Mouse (Mus musculus) thymus, adult 2 months (tissue): ENCODE data around the gene Mdga1. TPM values are rescaled to one million over a fixed set of nuclear protein-coding genes. Genes with fewer than 3 reads are reported as not detected.

Source experiments
- DNase-seq: peaks from one replicate; pipeline ENCODE4 v3.0.0; 2021
- H3K27ac ChIP-seq: fragments of 200-500 bp; 2 replicates; pipeline ENCODE4 v1.5.1; 2012; ENCODE audit warnings: low read length, control low read depth; ENCODE audit not compliant: control insufficient read depth, insufficient read depth
- H3K27me3 ChIP-seq: fragments of 200-500 bp; 2 replicates; pipeline ENCODE4 v1.6.1; 2012; ENCODE audit warnings: mild to moderate bottlenecking, low read length, moderate library complexity, mixed read lengths; ENCODE audit not compliant: control insufficient read depth, insufficient read depth
- H3K36me3 ChIP-seq: fragments of 200-500 bp; 2 replicates; pipeline ENCODE4 v1.6.1; 2012; ENCODE audit warnings: mild to moderate bottlenecking, low read length, moderate library complexity; ENCODE audit not compliant: control insufficient read depth, insufficient read depth
- H3K4me1 ChIP-seq: fragments of 200-500 bp; replicated peaks from 2 replicates; pipeline ENCODE4 v1.6.1; 2012; ENCODE audit warnings: low read length; ENCODE audit not compliant: control insufficient read depth, insufficient read depth
- H3K4me3 ChIP-seq: fragments of 200-500 bp; 2 replicates; pipeline ENCODE4 v1.5.1; 2012; ENCODE audit warnings: mild to moderate bottlenecking, low read length, control low read depth, moderate library complexity; ENCODE audit not compliant: control insufficient read depth, insufficient read depth
- CTCF ChIP-seq: fragments of 200-500 bp; IDR thresholded peaks from 2 replicates; pipeline ENCODE4 v1.5.1; 2012; ENCODE audit warnings: mild to moderate bottlenecking, control low read depth, low read length, moderate library complexity, borderline replicate concordance; ENCODE audit not compliant: control insufficient read depth, poor library complexity, insufficient read depth; ENCODE audit errors: extremely low read depth
- POLR2A ChIP-seq: fragments of 200-500 bp; IDR thresholded peaks from 2 replicates; pipeline ENCODE4 v1.6.1; 2012; ENCODE audit warnings: mild to moderate bottlenecking, low read length, control low read depth, moderate library complexity; ENCODE audit not compliant: control insufficient read depth, poor library complexity, insufficient read depth; ENCODE audit errors: extremely low read depth
- WGBS: fragments of 180-500 bp; shearing (Covaris S2); methylation state at CpG from one replicate; pipeline ENCODE4 v1.1.7; 2018; 5-methylcytosine and 5-hydroxymethylcytosine counted together
- polyA plus RNA-seq: library from polyadenylated mRNA; depleted of rRNA; stranded (reverse); fragments of >200 nt; gene quantifications from 2 replicates; pipeline ENCODE4 v1.2.3, GENCODE M21; 2012; rRNA removed

Mdga1 gene
- polyA plus RNA-seq = 11.8 and 16.1 TPM in 2 replicates

- H3K36me3 ChIP-seq = no peaks in the 10 kb centered on the region
- TF ChIP-seq CTCF (no peak), POLR2A (no peak)
- DNase-seq = no peak
- no peak within 1 kb of the TSS for H3K4me3 ChIP-seq
- H3K27me3 ChIP-seq = no peaks in the 10 kb centered on the region
- 92% methylated on average over 7 of the region's 7 CpGs for WGBS
- H3K4me1 ChIP-seq = peaks cover 12% of the 10 kb centered on the region
- H3K27ac ChIP-seq = no peak within 1 kb of the TSS
Measured at GRCm38 (mm10) chr17:29970037-29970555, at the start of gene Mdga1. Mdga1 (minus strand) TSS chr17:29970087.

- Histone ChIP-seq H3K27me3 (no peaks in the 10 kb centered on the region), H3K27ac (no peak overlapping the region), H3K4me3 (no peak overlapping the region), H3K36me3 (no peaks in the 10 kb centered on the region), H3K4me1 (no peaks in the 10 kb centered on the region; the same call in none of the 2 replicates)
- TF ChIP-seq CTCF = no peak
- TF ChIP-seq POLR2A = no peak
- no peak for DNase-seq
- WGBS = 91% methylated on average over 12 of the region's 12 CpGs
Measured at GRCm38 (mm10) chr17:30018927-30019610, 49.2 kb upstream of the Mdga1 start.

- 98% methylated on average over 4 of the region's 4 CpGs for WGBS
- DNase-seq = no peak
- Histone ChIP-seq H3K4me1 (no peaks in the 10 kb centered on the region; the same call in none of the 2 replicates), H3K36me3 (no peaks in the 10 kb centered on the region), H3K27me3 (no peaks in the 10 kb centered on the region), H3K27ac (no peak overlapping the region), H3K4me3 (no peak overlapping the region)
- TF ChIP-seq CTCF (no peak), POLR2A (no peak)
Measured at GRCm38 (mm10) chr17:30014660-30015059, 44.8 kb upstream of the Mdga1 start.

- no peak overlapping the region for H3K27ac ChIP-seq
- H3K36me3 ChIP-seq = no peaks in the 10 kb centered on the region
- no peak for DNase-seq
- H3K4me1 ChIP-seq = peaks cover 19% of the 10 kb centered on the region
- TF ChIP-seq POLR2A = no peak
- no peak for TF ChIP-seq CTCF
- no peak overlapping the region for H3K4me3 ChIP-seq
- H3K27me3 ChIP-seq = no peaks in the 10 kb centered on the region
Measured at GRCm38 (mm10) chr17:30008392-30008791, 38.5 kb upstream of the Mdga1 start.

GRCm38 (mm10) chr17:30007883-30008282 is 38.0 kb upstream of the Mdga1 start:
- no peak for DNase-seq
- WGBS = 87% methylated on average over 6 of the region's 6 CpGs
- Histone ChIP-seq H3K27me3 (no peaks in the 10 kb centered on the region), H3K4me1 (peaks cover 19% of the 10 kb centered on the region), H3K36me3 (no peaks in the 10 kb centered on the region), H3K27ac (no peak overlapping the region), H3K4me3 (no peak overlapping the region)
- TF ChIP-seq POLR2A (no peak), CTCF (no peak)

- Histone ChIP-seq H3K36me3 (no peaks in the 10 kb centered on the region), H3K4me3 (no peak overlapping the region), H3K27me3 (no peaks in the 10 kb centered on the region), H3K27ac (no peak overlapping the region), H3K4me1 (peaks cover 19% of the 10 kb centered on the region)
- 97% methylated on average over 2 of the region's 2 CpGs for WGBS
- no peak for DNase-seq
- TF ChIP-seq POLR2A (no peak), CTCF (no peak)
Measured at GRCm38 (mm10) chr17:30006877-30007276, 37.0 kb upstream of the Mdga1 start.

- Histone ChIP-seq H3K36me3 (no peaks in the 10 kb centered on the region), H3K27ac (no peak overlapping the region), H3K27me3 (no peaks in the 10 kb centered on the region), H3K4me1 (peaks cover 19% of the 10 kb centered on the region), H3K4me3 (peak overlapping the region; percentile 78)
- TF ChIP-seq POLR2A (no peak), CTCF (no peak)
- DNase-seq = peak; percentile 35
- under 1% methylated on average over 19 of the region's 19 CpGs for WGBS
Measured at GRCm38 (mm10) chr17:30005451-30005941, 35.6 kb upstream of the Mdga1 start.
